Mouse (Mus musculus) spleen, postnatal 14 days (tissue): ENCODE data around the gene Erc2.

ENCODE experiments used
- DNase-seq, 2 experiments: peaks; one replicate each; pipeline ENCODE4 v3.0.0; 2021 to 2022; ENCODE audit warnings: low spot score in 2 of 2

The Erc2 gene

DNA sequence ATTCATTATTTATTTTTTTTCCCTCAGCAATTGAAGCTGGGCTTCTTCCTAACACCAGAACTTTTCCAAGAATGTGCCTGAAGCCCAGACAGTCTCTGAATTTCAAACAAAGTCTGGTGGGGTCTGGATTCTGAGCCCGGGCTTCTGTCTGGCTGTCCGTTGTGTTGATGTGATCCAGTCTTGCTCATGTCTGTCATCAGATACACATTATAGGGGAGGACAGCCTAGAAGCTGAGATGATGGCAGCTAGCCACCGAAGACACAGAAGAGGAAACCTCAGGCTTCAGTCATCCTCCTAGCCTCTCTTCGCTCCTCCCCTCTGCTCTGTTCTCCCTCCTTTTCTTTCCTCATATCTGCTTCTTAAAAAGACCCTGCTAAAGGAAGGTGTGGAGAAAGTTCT lies 551.5 kb downstream of the Erc2 start:
- DNase-seq: no peak

- DNase-seq: no peak
These were observed 559.0 kb downstream of the Erc2 start for GRCm38 (mm10) chr14:28181070-28181825.

DNA sequence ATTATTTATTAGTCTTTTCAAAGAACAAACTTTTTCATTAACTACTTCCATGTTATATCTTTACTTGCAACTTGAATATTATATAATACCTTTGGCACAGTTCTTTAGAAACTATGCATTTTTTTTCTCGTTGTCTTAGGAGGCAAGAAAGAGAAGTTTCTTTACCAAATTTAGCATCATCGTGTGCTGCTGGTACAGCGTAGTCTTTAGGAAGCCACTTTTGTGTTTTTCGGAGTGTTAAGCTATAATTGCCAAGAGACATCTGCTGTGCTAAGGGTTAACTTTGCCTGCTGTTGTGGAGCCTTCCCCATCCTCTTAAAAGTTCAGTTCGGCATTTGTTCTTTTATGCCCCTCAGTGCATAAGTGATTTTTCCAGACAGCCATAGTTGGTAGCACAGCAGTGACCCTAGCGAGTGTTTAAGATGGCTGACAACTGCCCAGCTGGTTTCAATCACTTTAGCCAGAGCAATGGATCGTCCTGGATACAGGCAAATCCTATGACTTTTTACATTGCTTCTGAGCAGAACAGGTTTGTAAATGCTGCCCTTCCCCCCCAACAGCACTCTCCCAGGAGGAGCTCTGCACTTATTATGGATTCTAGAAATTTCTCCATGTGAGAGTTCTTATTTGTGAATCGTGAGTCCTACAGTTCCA lies 570.6 kb downstream of the Erc2 start:
- DNase-seq: no peak

GRCm38 (mm10) chr14:28203874-28204273 lies 581.6 kb downstream of the Erc2 start:
- DNase-seq: no peak

DNA sequence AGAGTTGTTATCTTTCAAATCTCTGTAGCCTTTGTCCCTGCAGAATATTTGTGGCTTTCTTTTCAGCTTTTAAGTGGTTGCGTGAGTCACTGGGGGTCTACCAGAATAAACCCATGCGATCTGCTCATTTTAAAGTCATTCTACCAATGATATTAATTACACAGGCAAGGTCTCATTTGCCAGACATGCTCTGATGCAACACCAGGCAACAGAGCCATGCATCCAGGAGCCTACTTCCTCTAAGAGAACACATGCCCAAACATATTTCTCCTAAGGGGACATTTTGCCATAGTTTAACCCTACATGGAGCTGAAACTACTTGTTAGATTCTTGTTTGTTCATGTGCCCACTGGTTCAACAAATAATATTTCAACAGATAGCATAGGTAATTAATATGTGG lies 584.1 kb downstream of the Erc2 start:
- DNase-seq: no peak

- no peak for DNase-seq
These were observed 603.3 kb downstream of the Erc2 start for GRCm38 (mm10) chr14:28225550-28225949.

GRCm38 (mm10) chr14:28230563-28230962 lies 608.3 kb downstream of the Erc2 start:
- DNase-seq: no peak

- no peak for DNase-seq
These were observed 609.0 kb downstream of the Erc2 start for GRCm38 (mm10) chr14:28231241-28231640.

GRCm38 (mm10) chr14:28238336-28239048 lies 616.3 kb downstream of the Erc2 start:
- no peak for DNase-seq

DNA sequence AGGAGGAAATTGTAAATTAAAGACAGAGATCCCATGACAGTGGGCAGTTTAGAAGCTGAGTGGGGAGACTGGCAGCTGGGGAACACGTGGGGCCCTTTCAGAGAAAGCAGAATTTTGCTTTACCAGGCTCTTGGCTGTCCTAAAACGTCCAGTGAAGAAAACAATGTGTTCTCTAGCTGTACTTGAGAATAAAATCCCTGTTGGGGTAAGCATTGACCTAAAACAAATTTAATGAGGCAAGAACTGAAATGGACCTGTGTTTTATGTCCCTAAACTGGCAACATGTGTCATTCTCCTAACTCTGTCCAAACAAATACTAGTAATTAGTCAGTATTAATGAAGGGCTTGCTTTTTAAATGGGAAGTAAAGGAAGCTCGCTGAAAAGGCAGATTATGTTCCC lies 617.9 kb downstream of the Erc2 start:
- DNase-seq: no peak

- no peak for DNase-seq
These were observed 620.5 kb downstream of the Erc2 start for GRCm38 (mm10) chr14:28242743-28243142.

DNA sequence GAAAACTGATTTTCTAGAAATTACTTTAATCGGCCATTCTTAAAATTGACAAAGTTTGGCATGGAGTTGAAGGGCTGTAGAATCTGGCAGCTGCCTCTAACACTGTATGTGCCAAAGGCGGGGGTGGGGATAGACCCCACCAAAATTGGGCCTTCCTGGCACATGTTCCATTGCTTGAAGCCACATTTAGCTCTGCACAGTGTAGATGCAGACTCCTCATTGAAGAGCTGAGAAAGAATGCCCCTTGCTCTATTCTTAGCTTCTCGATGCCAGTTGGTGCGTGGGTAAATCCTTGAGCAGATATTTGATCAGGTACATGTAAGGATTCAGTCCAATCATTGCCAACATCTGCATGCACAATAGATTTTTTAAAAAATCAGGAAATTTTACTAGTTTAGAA lies 621.2 kb downstream of the Erc2 start:
- DNase-seq: no peak

GRCm38 (mm10) chr14:28262706-28263105 lies 640.5 kb downstream of the Erc2 start:
- no peak for DNase-seq

DNA sequence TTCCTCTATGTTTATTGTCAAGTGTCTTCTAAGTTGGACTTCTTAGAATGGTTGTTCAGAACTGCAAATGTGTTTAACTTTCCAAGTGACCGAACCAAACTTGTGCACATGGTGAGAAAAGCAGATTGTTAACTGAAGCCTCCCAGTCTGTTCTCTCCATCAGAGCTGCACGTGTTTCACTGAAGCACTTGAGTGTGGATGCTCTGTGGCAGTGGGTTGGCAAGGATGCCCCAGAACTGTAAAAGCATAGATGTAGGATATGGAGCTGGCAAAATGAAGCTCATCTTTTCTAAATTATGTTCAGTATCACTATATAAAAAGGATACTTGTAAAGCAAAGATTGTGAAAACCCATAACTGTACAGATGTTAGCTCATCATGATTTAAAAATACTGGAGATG lies 645.1 kb downstream of the Erc2 start:
- DNase-seq: no peak

DNA sequence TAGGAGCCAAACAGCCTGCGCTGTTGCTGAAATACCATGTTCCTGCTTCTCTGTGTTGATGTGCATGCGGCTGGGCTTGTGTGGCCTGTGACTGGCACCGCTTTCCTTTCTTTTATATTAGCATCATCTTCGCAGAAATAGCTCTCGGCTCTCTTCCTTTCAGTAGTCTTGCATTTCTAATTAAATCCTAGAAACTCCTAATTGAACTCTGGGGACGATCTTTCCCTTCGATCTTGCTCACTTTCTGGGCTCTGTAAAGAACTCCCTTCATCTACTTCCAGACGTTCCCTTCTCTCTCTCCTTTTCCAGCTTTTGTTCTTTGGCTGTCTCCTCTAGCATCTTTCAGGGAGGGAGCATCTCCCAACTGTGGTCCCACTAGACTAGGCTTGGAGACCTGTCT lies 649.6 kb downstream of the Erc2 start:
- DNase-seq: no peak

- no peak for DNase-seq
These were observed 651.4 kb downstream of the Erc2 start for GRCm38 (mm10) chr14:28273669-28274068.

DNA sequence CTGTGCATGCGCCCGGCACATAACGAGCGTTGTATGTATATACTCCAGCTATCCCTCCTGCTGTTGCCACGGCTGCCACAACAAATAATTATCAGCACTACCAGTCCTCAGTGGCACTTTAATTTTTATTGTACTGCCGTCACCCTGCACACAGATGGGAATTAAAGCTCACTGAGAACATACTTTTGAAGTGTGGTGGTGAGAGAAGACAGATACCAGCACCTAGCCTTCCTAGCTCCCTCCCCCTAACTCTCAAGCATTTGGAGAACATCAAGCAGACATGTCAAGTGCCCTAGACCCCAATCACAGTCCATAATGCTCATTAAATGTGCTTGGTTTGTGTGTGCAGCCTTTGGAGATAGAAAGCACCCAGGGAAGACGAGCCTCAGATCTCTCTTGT lies 652.6 kb downstream of the Erc2 start:
- DNase-seq: no peak

GRCm38 (mm10) chr14:28278951-28279350 lies 656.7 kb downstream of the Erc2 start:
- DNase-seq: no peak

GRCm38 (mm10) chr14:28280376-28280775 lies 658.1 kb downstream of the Erc2 start:
- no peak for DNase-seq

- no peak for DNase-seq
These were observed 661.3 kb downstream of the Erc2 start for GRCm38 (mm10) chr14:28283319-28284095.

GRCm38 (mm10) chr14:28286511-28286910 lies 664.3 kb downstream of the Erc2 start:
- no peak for DNase-seq

DNA sequence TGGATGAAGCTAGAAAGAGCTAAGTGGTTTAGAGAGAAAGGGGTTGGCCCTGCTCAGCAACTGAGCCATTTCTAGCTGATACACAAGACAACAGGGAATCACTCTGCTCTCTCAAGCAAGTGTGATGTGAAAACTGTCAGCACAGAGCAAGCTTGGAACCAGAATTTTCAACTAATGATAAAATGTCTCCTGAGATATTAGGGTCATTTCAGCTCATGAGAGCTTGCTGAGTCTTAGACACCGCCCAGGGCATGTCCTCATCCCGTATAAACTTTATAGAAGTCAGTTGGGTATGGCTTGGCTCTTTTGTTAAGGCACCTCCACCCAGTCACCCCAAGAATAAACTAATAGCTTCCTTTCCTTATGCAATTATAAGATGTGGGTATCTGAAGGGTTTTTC lies 666.0 kb downstream of the Erc2 start:
- no peak for DNase-seq
